Mouse (Mus musculus): ENCODE results near the gene C77080. TPM values are rescaled to one million over a fixed set of nuclear protein-coding genes. Genes with fewer than 3 reads are reported as not detected.

C77080 gene
- polyA plus RNA-seq, 1 experiment: 7.5 TPM

GRCm38 (mm10) chr4:129271991-129272755 lies 11.0 kb upstream of the C77080 start:
- no peak for DNase-seq (ENCODE audit: extremely low spot score in 1 of 2, low spot score in 1 of 2)

DNA sequence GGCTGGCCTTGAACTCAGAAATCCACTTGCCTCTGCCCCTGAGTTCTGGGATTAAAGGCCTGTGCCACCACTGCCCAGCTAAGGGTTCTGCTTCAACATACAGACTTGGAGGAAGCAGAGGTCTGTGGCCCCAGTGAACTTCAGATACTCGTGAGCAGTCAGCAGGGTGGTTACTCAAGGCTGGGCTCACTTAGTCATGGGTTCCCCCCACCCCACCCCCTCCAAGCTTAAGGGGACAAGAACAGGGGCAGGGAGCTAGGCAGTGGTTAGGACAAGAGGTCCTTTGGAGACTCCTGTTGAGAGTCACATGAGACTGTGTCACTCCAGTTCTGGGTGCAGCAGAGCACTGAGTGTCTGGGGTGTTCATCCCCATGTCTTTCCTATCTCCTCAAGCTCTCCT lies 7.5 kb upstream of the C77080 start:
- no peak for DNase-seq (ENCODE audit: extremely low spot score in 1 of 2, low spot score in 1 of 2)

GRCm38 (mm10) chr4:129266821-129267220 lies 5.6 kb upstream of the C77080 start:
- no peak for DNase-seq (ENCODE audit: extremely low spot score in 1 of 2, low spot score in 1 of 2)

GRCm38 (mm10) chr4:129266191-129266590 lies 5.0 kb upstream of the C77080 start:
- DNase-seq (ENCODE audit: extremely low spot score in 1 of 2, low spot score in 1 of 2): no peak

- peak; percentile 25 to 72 for DNase-seq (ENCODE audit: extremely low spot score in 1 of 2, low spot score in 1 of 2)
These were observed 2.2 kb upstream of the C77080 start for GRCm38 (mm10) chr4:129263225-129264021.

GRCm38 (mm10) chr4:129260678-129261077 lies 526 bp downstream of the C77080 start:
- DNase-seq (ENCODE audit: extremely low spot score in 1 of 2, low spot score in 1 of 2): no peak

GRCm38 (mm10) chr4:129259101-129259500 lies 2.1 kb downstream of the C77080 start:
- no peak for DNase-seq (ENCODE audit: extremely low spot score in 1 of 2, low spot score in 1 of 2)

- peak in 1 of 2 experiments; percentile 51 for DNase-seq (ENCODE audit: extremely low spot score in 1 of 2, low spot score in 1 of 2)
These were observed 4.5 kb downstream of the C77080 start for GRCm38 (mm10) chr4:129256450-129257380.

- DNase-seq (ENCODE audit: extremely low spot score in 1 of 2, low spot score in 1 of 2): no peak
These were observed 6.6 kb downstream of the C77080 start for GRCm38 (mm10) chr4:129254571-129254970.

GRCm38 (mm10) chr4:129252492-129252891 lies 8.7 kb downstream of the C77080 start:
- DNase-seq (ENCODE audit: extremely low spot score in 1 of 2, low spot score in 1 of 2): no peak

DNA sequence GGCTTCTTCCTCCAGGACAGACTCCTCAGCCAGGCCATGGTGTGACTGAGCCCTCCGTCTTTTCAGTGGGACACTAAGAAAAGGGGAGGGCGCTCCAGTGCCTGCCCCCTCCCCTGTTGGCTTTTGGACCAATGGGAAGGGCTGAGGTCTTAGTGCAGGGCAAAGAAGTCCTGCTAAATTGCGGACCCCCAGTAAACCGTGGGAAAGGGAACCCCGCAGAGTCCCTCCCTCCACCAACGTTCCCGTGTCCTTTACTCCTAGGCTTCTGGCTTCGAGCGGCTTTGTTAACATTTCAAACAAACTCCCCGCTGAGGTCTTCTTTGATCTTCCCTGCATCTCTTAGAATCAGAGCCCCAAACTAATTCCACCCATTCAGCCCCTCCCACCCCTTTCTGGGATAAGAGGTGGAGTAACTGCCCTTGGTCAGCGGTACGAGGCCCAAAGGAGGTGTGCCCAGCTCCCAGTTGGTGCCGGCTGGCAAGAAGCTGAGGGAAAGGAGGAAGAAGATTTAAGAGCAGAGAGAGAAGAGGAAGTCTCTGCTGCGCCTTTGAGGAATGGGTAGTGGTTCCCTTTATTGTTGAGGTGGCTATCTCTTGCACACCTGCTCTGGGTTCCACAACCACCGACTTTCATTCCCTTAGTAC lies 9.6 kb downstream of the C77080 start:
- no peak for DNase-seq (ENCODE audit: extremely low spot score in 1 of 2, low spot score in 1 of 2)

- no peak for DNase-seq (ENCODE audit: extremely low spot score in 1 of 2, low spot score in 1 of 2)
These were observed 10.3 kb downstream of the C77080 start for GRCm38 (mm10) chr4:129250759-129251481.

DNA sequence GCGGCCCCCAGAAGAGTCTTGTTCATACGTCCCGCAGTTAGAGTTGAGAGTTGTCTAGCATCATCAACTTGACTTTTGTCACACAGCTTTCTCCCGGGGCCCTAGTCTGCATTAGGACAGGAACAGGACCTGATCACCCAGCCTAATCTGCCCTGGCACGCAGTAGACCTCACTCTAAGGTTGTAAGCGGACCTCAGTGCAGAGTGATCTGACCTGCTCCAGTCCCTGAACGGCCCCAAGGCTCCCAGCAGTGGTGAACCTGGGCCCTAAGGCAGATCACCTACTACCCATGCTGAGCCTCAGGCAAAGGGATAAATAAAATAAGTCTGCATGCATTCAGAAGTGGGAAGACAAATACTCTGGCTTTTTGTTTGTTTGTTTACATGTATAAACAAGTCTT lies 11.9 kb downstream of the C77080 start:
- DNase-seq (ENCODE audit: extremely low spot score in 1 of 2, low spot score in 1 of 2): no peak

DNA sequence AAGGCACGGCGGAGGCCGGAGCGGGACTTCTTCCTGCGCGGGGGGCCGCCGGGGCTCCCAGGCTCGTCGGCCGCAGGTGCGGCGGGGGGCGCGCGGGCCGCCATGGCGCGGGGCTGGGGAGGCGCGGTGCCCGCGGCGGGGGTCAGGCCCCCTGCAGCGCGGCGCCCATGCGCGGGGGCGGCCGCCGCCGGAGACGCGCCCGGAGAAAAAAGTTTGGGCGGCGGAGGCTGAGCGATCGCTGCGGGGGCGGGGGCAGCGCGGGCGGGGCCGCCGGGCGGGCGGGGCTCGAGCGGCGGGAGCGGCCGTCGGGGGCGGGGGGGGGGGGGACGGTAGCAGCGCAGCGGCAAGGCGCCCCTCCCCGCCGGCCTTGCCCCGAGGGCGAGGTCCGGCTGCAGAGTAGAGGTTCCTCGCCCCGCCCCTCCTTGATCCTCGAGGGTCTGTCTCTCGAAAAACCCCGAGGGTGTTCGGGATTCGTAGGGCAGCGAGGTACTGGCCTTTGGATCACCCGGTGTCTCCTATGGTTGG lies 12.9 kb downstream of the C77080 start:
- no peak for DNase-seq (ENCODE audit: extremely low spot score in 1 of 2, low spot score in 1 of 2)

GRCm38 (mm10) chr4:129247381-129248242 lies 13.6 kb downstream of the C77080 start:
- DNase-seq (ENCODE audit: extremely low spot score in 1 of 2, low spot score in 1 of 2): no peak

DNA sequence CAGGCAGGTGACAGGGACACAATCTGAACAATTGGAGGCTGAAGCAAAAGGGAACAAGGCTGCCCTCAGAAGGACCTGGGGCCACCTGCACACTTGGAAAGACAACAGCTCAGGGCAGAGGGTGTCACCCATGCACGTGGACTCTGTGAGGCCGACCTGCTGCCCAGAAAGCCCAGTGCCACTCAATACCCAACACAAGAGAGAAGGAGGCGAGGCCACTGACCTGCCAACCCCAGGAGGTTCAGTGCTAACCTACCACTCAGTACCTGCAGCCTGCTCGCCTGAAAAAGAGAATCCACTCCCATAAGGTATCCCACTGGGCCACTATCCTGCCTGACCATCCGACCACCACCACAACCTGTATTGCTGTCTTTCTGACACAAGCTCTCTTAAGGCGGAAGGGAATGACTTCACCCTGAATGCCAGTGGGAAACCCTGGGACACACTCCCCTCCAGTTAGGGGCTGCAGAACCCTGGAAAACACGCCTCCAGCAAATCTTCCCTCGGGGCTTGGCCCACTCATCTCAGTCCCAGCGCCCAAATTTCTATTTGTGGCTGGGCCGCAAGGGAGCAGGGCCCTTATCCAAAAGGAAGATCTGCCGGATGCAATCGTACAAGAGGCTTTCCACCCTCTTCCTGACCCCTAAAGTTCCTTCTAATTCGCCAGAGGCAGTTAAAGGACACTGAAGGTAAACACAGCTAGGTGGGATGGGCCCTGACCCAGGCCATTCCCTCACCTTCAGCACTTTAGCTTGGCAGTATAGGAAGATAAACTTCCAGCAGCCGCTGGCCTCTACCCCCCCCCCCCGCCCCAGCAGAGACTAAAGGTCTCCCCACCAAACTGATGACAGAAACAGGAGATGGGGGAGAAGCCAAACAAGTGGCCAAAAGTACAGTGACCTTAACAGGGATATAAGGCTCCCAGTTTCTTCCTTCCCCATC lies 14.6 kb downstream of the C77080 start:
- no peak for DNase-seq (ENCODE audit: extremely low spot score in 1 of 2, low spot score in 1 of 2)

DNA sequence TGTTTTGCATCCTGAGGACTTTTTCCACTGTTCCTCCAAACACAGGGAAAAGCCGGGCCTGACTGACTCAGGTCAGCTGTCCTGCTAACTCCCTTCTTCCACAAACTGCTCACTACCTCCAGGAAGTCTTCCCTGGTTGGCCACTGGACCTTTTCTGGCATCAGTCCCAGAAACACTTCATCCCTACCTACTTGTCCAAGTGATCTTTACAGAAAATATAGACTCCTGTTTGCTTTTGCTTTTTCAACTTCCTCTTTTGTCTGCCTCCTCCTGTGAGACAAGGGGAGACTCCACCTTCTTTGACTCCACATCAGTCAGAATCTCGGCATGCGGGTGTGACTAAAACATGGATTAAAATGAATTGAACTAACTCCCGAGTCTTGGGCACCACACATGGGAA lies 16.4 kb downstream of the C77080 start:
- no peak for DNase-seq (ENCODE audit: extremely low spot score in 1 of 2, low spot score in 1 of 2)

All from frontal cortex, adult 2 months (tissue).